Mouse (Mus musculus): ENCODE measurements around the gene Atp1a1. TPM values are rescaled to one million over a fixed set of nuclear protein-coding genes. Genes with fewer than 3 reads are reported as not detected.

The Atp1a1 gene
- polyA plus RNA-seq (2015; fragmentation: Nextera tagmentation; extraction: Ambion mirVana) = 132 and 138 TPM in 2 replicates

DNA sequence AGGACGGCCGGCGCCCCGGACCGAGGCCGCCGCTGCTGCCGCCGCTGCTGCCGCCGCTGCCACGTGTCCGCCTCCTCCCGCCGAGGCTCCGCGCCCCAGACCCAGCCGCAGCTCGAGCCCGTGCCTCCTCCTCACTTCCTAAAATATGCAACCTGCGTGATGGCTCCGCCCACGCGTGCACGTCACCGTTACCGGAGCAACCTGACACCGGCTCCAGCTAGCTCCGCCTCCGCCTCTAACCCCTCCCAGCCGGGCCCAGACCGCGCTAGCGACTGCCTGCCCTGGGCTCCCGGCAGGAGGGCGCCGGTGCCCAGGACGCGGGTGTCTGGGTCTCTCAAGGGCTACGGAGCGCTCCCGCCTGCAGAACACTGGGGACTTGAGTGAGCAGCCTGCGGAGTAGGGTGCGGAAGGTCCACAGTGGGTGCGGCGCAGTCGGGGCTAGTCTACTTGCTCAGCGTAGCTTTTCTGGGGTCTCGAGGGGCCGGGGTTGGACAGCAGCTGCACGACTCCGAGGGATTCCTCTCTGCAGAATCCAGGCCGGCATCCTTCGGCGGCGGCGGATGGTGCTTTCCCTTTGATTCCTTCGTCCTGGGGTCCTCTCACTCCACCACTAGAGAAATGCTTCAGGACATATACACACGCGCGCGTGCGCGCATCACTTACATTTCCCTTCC is at the start of gene Atp1a1:
Gene Atp1a1, minus strand, starts transcription at position 135 of the 674 bp plus-strand sequence.
- 2% methylated on average over 54 of the region's 64 CpGs for WGBS
- Histone ChIP-seq H3K36me3 (ENCODE audit: control insufficient read depth, insufficient read depth, low read length) (no peaks in the 10 kb centered on the region), H3K27ac (replicated peaks) (peak within 1 kb of the TSS; percentile 100), H3K4me1 (replicated peaks; ENCODE audit: control insufficient read depth, insufficient read depth) (peaks cover 6% of the 10 kb centered on the region; the same call in 1 of the 2 replicates), H3K9me3 (ENCODE audit: control insufficient read depth, low read length) (no peaks in the 10 kb centered on the region), H3K27me3 (ENCODE audit: control insufficient read depth, insufficient read depth, low read length) (no peaks in the 10 kb centered on the region), H3K4me3 (ENCODE audit: low read depth, low read length) (peak within 1 kb of the TSS; percentile 97), H3K4me2 (replicated peaks; ENCODE audit: low read depth) (peak within 1 kb of the TSS; percentile 92), H3K9ac (ENCODE audit: low read length) (peak within 1 kb of the TSS; percentile 98)
- ATAC-seq (ENCODE audit: low FRiP score, low TSS enrichment) (peak; percentile 92), DNase-seq (ENCODE audit: low spot score) (peak; percentile 99)
- TF ChIP-seq CTCF (IDR thresholded peaks at IDR 0.05; ENCODE audit: low read depth) = peak; percentile 47
- no peak for TF ChIP-seq EP300 (optimal IDR thresholded peaks at IDR 0.05)

DNA sequence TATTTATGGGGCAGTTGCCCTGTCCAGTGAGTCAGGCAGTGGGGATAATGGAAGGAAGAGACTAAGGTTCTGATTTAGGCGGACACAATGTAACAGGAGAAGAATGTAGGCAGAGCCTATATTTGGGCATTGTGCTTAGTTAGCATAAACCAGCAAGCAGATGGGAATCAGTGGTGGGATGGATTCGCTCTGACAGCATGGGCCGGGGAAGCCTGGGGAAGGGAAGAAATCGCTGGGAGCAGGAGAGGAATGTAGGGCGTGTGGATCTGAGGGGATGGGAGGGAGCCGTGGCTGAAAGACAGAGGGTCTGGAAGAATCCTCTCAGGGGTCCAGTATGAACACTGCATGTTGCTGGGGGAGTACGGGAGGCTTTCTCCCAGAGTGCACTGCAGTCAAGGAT is 49.0 kb upstream of the Atp1a1 start:
- no peak overlapping the region for H3K4me2 ChIP-seq (replicated peaks; ENCODE audit: low read depth)
- H3K27me3 ChIP-seq (ENCODE audit: control insufficient read depth, insufficient read depth, low read length) = no peaks in the 10 kb centered on the region
- no peaks in the 10 kb centered on the region for H3K36me3 ChIP-seq (ENCODE audit: control insufficient read depth, insufficient read depth, low read length)
- DNase-seq (ENCODE audit: low spot score) (no peak), ATAC-seq (ENCODE audit: low FRiP score, low TSS enrichment) (no peak)
- TF ChIP-seq CTCF (IDR thresholded peaks at IDR 0.05; ENCODE audit: low read depth) (no peak), EP300 (optimal IDR thresholded peaks at IDR 0.05) (no peak)
- no peak overlapping the region for H3K4me3 ChIP-seq (ENCODE audit: low read depth, low read length)
- H3K27ac ChIP-seq (replicated peaks) = no peak overlapping the region
- no peaks in the 10 kb centered on the region for H3K4me1 ChIP-seq (replicated peaks; ENCODE audit: control insufficient read depth, insufficient read depth)
- no peak overlapping the region for H3K9ac ChIP-seq (ENCODE audit: low read length)
- WGBS = 43% methylated on average over 7 of the region's 7 CpGs
- H3K9me3 ChIP-seq (ENCODE audit: control insufficient read depth, low read length) = no peaks in the 10 kb centered on the region

DNA sequence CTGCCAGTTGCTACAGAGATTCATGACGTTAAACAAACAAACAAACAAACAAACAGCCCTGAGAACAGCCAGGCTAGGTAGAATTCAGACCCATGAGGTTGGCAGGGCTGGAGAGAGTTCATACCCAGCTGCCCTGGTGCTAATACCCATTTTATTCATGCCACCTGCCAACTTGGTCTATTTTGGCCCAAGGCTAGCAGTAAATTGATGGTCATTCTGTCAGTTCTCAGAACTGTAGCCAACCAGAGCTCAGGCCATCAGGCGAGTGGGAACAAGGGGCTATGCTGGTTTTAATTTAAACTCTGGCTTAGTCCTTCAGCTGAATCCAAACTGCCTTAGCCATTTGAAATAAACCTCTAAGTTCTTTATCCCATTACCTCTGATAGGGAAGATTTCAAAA is 48.5 kb upstream of the Atp1a1 start:
- DNase-seq (ENCODE audit: low spot score) (no peak), ATAC-seq (ENCODE audit: low FRiP score, low TSS enrichment) (no peak)
- Histone ChIP-seq H3K4me3 (ENCODE audit: low read depth, low read length) (no peak overlapping the region), H3K9ac (ENCODE audit: low read length) (no peak overlapping the region), H3K36me3 (ENCODE audit: control insufficient read depth, insufficient read depth, low read length) (no peaks in the 10 kb centered on the region), H3K27me3 (ENCODE audit: control insufficient read depth, insufficient read depth, low read length) (no peaks in the 10 kb centered on the region), H3K27ac (replicated peaks) (no peak overlapping the region), H3K4me2 (replicated peaks; ENCODE audit: low read depth) (no peak overlapping the region), H3K9me3 (ENCODE audit: control insufficient read depth, low read length) (no peaks in the 10 kb centered on the region), H3K4me1 (replicated peaks; ENCODE audit: control insufficient read depth, insufficient read depth) (no peaks in the 10 kb centered on the region)
- 56% methylated on average over 2 of the region's 2 CpGs for WGBS
- TF ChIP-seq EP300 (optimal IDR thresholded peaks at IDR 0.05) (no peak), CTCF (IDR thresholded peaks at IDR 0.05; ENCODE audit: low read depth) (no peak)

DNA sequence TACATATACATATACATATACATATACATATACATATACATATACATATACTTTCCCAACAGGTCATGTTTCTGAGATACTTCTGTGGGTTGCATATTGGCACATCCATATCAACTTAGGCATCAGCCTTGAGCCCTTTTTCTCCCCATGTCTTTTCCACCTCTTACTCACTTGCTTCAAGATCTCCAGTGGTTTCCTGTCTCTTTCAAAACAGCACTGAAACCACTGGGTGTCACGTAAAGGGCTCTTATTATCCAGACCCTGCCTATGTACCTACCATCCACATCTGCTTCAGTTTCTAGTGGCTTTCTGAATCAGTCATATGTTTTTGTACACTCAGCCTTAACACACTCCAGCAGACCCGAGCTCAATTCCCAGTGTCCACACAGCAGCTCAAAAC is 45.8 kb upstream of the Atp1a1 start:
- Histone ChIP-seq H3K27ac (replicated peaks) (no peak overlapping the region), H3K4me2 (replicated peaks; ENCODE audit: low read depth) (no peak overlapping the region), H3K4me3 (ENCODE audit: low read depth, low read length) (no peak overlapping the region), H3K27me3 (ENCODE audit: control insufficient read depth, insufficient read depth, low read length) (no peaks in the 10 kb centered on the region), H3K9me3 (ENCODE audit: control insufficient read depth, low read length) (no peaks in the 10 kb centered on the region), H3K9ac (ENCODE audit: low read length) (no peak overlapping the region), H3K4me1 (replicated peaks; ENCODE audit: control insufficient read depth, insufficient read depth) (no peaks in the 10 kb centered on the region), H3K36me3 (ENCODE audit: control insufficient read depth, insufficient read depth, low read length) (no peaks in the 10 kb centered on the region)
- no peak for DNase-seq (ENCODE audit: low spot score)
- TF ChIP-seq EP300 (optimal IDR thresholded peaks at IDR 0.05) = no peak
- TF ChIP-seq CTCF (IDR thresholded peaks at IDR 0.05; ENCODE audit: low read depth) = no peak
- 77% methylated on average over 2 of the region's 2 CpGs for WGBS
- ATAC-seq (ENCODE audit: low FRiP score, low TSS enrichment) = no peak

DNA sequence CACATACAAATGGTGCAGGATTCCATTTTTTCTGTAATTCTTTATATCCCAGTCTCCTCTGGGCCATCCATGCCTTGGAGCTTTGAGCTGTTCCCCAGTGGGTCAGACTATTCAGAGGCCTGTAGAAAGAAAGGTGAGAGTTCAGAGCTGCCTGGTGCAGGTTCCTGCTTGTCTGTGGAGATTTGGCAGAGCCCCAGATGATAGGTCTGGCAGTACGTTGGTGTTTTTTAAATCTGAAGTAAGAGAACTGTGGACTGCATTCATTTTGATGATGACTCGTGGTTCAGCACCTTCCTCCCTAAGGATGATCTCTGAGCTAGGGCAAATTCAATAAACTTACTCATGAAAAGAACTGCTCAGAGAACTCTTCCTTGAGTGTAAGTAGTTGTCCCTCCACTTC is 44.8 kb upstream of the Atp1a1 start:
- WGBS = 36% methylated on average over 2 of the region's 2 CpGs
- ATAC-seq (ENCODE audit: low FRiP score, low TSS enrichment) (no peak), DNase-seq (ENCODE audit: low spot score) (no peak)
- H3K36me3 ChIP-seq (ENCODE audit: control insufficient read depth, insufficient read depth, low read length) = no peaks in the 10 kb centered on the region
- no peak overlapping the region for H3K4me2 ChIP-seq (replicated peaks; ENCODE audit: low read depth)
- H3K9ac ChIP-seq (ENCODE audit: low read length) = no peak overlapping the region
- no peaks in the 10 kb centered on the region for H3K27me3 ChIP-seq (ENCODE audit: control insufficient read depth, insufficient read depth, low read length)
- no peaks in the 10 kb centered on the region for H3K4me1 ChIP-seq (replicated peaks; ENCODE audit: control insufficient read depth, insufficient read depth)
- no peak overlapping the region for H3K4me3 ChIP-seq (ENCODE audit: low read depth, low read length)
- no peaks in the 10 kb centered on the region for H3K9me3 ChIP-seq (ENCODE audit: control insufficient read depth, low read length)
- TF ChIP-seq CTCF (IDR thresholded peaks at IDR 0.05; ENCODE audit: low read depth) (no peak), EP300 (optimal IDR thresholded peaks at IDR 0.05) (no peak)
- H3K27ac ChIP-seq (replicated peaks) = no peak overlapping the region

DNA sequence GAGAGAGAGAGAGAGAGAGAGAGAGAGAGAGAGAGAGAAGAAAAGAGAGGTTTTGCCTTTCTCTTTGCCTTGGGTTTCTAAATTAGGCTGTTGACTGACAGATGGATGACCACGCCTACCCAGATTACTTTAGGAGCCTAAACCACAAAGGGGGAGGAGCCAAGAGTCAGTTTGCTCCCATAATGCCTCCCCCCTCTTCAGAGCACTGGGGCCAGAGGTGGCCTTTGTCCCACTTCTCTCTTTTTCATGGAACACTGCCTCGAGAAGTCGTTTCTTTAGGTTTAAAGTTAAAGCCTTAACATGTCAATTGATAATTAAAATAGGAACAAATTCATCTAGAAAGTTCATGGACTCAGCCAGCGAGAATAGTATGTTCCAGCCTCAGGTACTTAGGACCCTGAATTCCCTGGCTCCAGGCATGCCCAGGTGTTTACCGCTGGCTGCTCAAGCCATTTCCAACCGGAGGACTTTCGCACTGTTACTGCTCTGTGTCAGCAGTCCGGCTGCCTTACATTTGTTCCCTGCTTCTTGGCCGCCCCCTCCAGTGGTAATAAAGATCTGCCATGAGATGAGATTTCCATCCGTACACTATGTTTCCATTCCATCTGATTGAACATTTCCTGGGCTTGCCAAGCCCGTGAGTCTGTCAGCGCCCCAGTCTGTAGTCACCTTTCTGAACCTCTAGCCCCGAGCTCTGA is 43.8 kb upstream of the Atp1a1 start:
- 64% methylated on average over 13 of the region's 13 CpGs for WGBS
- no peak for DNase-seq (ENCODE audit: low spot score)

More for the DNA sequence above, 43.8 kb upstream of the Atp1a1 start:
- no peaks in the 10 kb centered on the region for H3K4me1 ChIP-seq (replicated peaks; ENCODE audit: control insufficient read depth, insufficient read depth)
- H3K9ac ChIP-seq (ENCODE audit: low read length) = no peak overlapping the region
- TF ChIP-seq EP300 (optimal IDR thresholded peaks at IDR 0.05) = no peak
- peak; percentile 8; the same call in 1 of the 2 replicates for TF ChIP-seq CTCF (IDR thresholded peaks at IDR 0.05; ENCODE audit: low read depth)
- no peaks in the 10 kb centered on the region for H3K9me3 ChIP-seq (ENCODE audit: control insufficient read depth, low read length)
- ATAC-seq (ENCODE audit: low FRiP score, low TSS enrichment) = no peak
- H3K4me2 ChIP-seq (replicated peaks; ENCODE audit: low read depth) = no peak overlapping the region
- H3K27me3 ChIP-seq (ENCODE audit: control insufficient read depth, insufficient read depth, low read length) = no peaks in the 10 kb centered on the region
- no peaks in the 10 kb centered on the region for H3K36me3 ChIP-seq (ENCODE audit: control insufficient read depth, insufficient read depth, low read length)
- H3K4me3 ChIP-seq (ENCODE audit: low read depth, low read length) = no peak overlapping the region
- no peak overlapping the region for H3K27ac ChIP-seq (replicated peaks)
